Mouse (Mus musculus) lung, adult 10 weeks (tissue): Measurements from ENCODE around the gene Gm28557. TPM values are rescaled to one million over a fixed set of nuclear protein-coding genes. Genes with fewer than 3 reads are reported as not detected.

Source experiments
- polyA plus RNA-seq: library from polyadenylated mRNA; stranded (reverse); fragments of 350-450 nt; fragmentation: Illumina TruSeq; extraction: RNeasy Lipid Tissue Mini Kit (QIAGEN cat#74804); gene quantifications from one replicate; pipeline ENCODE4 v1.2.3, GENCODE M21; 2014; ENCODE audit warnings: low read depth, low replicate concordance; ENCODE audit not compliant: insufficient read depth

Gm28557 gene
- 4.1 TPM for polyA plus RNA-seq

DNA sequence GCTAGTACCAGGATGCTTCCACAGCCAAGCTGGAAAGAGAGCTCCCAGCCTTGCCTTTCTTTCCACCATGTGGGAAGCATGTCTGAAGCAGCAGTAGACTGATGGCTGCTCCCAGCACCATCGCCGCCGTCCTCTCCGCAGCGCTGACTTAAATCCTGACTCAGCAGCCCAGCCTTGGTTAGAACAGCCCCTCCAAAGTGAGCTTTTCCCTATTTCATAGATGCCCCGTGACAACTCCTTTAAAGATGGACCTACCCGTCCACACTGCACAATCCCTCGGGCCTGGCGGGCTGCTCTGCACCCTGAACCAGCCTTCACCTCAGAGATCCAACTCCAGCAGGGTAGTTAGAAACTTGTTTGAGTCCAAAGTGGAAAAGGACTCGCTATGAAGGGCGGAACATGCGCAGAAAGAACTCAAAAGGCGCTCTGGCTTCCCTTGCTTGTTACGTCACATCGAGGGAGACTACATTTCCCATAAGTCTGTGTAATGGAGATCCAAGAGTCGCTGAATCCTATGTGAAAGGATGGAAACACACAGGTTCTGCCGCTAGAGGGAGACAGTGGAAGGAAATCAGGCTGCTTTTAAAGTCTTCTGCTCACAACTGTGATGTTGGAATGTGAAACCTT lies at the start of gene Gm28557:
Gene Gm28557 (minus strand): TSS at position 411 of the 627 bp plus-strand sequence.

DNA sequence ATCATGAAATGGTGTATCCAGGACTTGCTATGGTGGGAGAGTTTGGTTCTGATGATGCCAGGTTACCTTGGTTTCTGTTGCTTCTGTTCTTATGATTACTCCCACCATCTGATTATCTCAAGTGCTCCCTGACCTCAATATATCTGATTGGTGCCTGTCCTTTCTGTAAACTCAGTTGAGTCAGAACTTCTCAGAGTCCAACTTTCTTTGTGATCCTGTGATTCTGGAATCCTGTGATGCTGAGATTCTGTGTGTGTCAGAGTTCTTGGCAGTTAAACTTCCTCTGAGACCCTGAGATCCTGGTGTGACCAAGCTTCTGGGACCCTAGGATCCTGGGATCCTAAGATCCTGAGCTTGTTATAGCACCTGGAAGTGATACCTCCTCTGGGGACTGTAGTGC lies 13.0 kb upstream of the Gm28557 start, which contains the start of gene Zfp759:
Gene Zfp759 (plus strand): TSS at position 301 of the 400 bp plus-strand sequence.

DNA sequence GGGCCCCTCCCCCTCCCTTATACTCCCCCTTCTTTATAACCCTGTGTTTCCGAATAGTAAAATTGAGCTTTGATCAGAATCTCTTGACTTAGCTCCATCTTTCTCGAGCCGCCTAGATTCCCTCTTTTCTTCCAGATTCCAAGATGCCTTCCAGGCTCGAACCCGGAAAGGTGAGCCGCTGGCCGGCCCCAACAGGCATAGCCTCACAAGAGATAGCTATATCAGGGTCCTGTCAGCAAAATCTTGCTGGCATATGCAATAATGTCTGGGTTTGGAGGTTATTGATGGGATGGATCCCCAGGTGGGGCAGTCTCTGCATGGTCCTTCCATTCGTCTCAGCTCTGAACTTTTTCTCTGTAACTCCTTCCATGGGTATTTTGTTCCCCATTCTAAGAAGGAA lies 7.8 kb upstream of the Gm28557 start, which contains the start of gene Rslcan18:
Gene Rslcan18 (minus strand): TSS at position 101 of the 400 bp plus-strand sequence.

GRCm38 (mm10) chr13:67097876-67098275 lies 10.5 kb downstream of the Gm28557 start, which contains the start of gene Zfp708:
Gene Zfp708 (minus strand): TSS chr13:67097976.

DNA sequence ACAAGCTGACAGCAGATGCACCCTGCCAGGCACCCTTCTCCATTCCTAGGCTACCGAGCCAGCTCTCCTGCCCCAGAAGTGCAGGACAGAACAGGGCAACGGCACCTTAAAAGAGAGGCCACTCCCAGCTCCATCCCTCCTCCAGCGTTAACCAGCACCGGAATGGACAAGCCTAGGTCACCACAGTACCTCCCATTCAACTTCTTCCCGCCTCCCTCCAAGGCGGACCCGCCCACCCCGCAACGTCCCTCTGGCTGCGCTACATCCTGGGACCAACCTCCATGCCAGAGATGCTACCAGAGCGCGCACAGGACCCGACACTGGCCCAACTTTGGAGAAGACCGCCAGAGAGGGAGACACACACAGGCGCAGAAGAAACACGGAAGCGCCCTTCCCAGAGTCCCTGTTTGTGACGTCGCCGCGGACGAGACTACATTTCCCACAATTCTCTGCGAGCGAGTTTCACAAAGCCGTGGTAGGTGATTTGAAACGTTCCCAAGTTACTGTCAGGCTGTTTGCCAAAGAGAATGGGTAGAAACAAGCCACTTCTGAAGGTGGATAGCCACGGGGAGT lies 47.5 kb downstream of the Gm28557 start, which contains the start of gene Zfp712:
Gene Zfp712 (minus strand): TSS at position 385 of the 573 bp plus-strand sequence.

Other genes with a start within 250 kb of the Gm28557 start
- 0.80 TPM for gene Gm10767, start 203.7 kb downstream of the Gm28557 start, polyA plus RNA-seq
- gene Zfp712, start 47.4 kb downstream of the Gm28557 start, polyA plus RNA-seq, result 1.9 TPM
- 1.8 TPM for gene Zfp708, start 10.6 kb downstream of the Gm28557 start, polyA plus RNA-seq
- 0.15 TPM for gene Rslcan18, start 7.7 kb upstream of the Gm28557 start, polyA plus RNA-seq
- gene Zfp759, start 13.1 kb upstream of the Gm28557 start, polyA plus RNA-seq, result 1.5 TPM
- 4.4 TPM for gene Rsl1, start 64.6 kb upstream of the Gm28557 start, polyA plus RNA-seq
- 2.2 TPM for gene Zfp455, start 85.9 kb upstream of the Gm28557 start, polyA plus RNA-seq
- gene Zfp458, start 169.9 kb upstream of the Gm28557 start, polyA plus RNA-seq, result 0.58 TPM
- 0.69 TPM for gene Zfp457, start 197.9 kb upstream of the Gm28557 start, polyA plus RNA-seq
- 2.9 TPM for gene Zfp595, start 224.0 kb upstream of the Gm28557 start, polyA plus RNA-seq